Mouse (Mus musculus) embryo, embryonic 10 days (tissue): ENCODE results near the gene Ttc16.

ENCODE experiments used
- DNase-seq: peaks from one replicate; pipeline ENCODE4 v3.0.0-alpha.2; 2015; ENCODE audit warnings: low spot score

The Ttc16 gene

GRCm38 (mm10) chr2:32714987-32715425 lies 60.4 kb downstream of the Ttc16 start:
- DNase-seq = no peak

- no peak for DNase-seq
These were observed 61.1 kb downstream of the Ttc16 start for GRCm38 (mm10) chr2:32714117-32714986.

- DNase-seq = peak; percentile 95
These were observed 62.3 kb downstream of the Ttc16 start, which contains the start of gene Cdk9 for GRCm38 (mm10) chr2:32712934-32713817. Gene Cdk9 (minus strand): TSS chr2:32713076.

- DNase-seq = peak; percentile 92
These were observed 62.9 kb downstream of the Ttc16 start for GRCm38 (mm10) chr2:32712586-32712933.

GRCm38 (mm10) chr2:32712108-32712551 lies 63.3 kb downstream of the Ttc16 start:
- peak; percentile 60 for DNase-seq

GRCm38 (mm10) chr2:32711301-32712056 lies 64.0 kb downstream of the Ttc16 start:
- no peak for DNase-seq

- no peak for DNase-seq
These were observed 65.0 kb downstream of the Ttc16 start for GRCm38 (mm10) chr2:32710425-32710824.

- DNase-seq = no peak
These were observed 65.8 kb downstream of the Ttc16 start for GRCm38 (mm10) chr2:32709521-32710137.

- peak; percentile 85 for DNase-seq
These were observed 66.8 kb downstream of the Ttc16 start for GRCm38 (mm10) chr2:32708643-32709042.
